Mouse (Mus musculus): Measurements from ENCODE around the gene Rnf183. TPM values are rescaled to one million over a fixed set of nuclear protein-coding genes. Genes with fewer than 3 reads are reported as not detected.

Rnf183 gene
- total and polyA plus RNA-seq, 3 experiments: 0.15 to 0.25 TPM; not detected in 1

GRCm38 (mm10) chr4:62389592-62390512 lies 45.2 kb downstream of the Rnf183 start:
- H3K27me3 ChIP-seq (ENCODE audit: control insufficient read depth in 1 of 2, insufficient read depth in 2 of 2, low read length in 2 of 2): no peaks in the 10 kb centered on the region
- peaks cover 0 to 9% of the 10 kb centered on the region in 2 experiments; a peak in 1 of 4 replicates for H3K36me3 ChIP-seq (ENCODE audit: control insufficient read depth in 1 of 2, insufficient read depth in 2 of 2, low read length in 2 of 2)
- DNase-seq (ENCODE audit: low read depth, low spot score): no peak
- H3K9me3 ChIP-seq (replicated peaks; ENCODE audit: insufficient read depth, low read length): no peaks in the 10 kb centered on the region
- no peaks in the 10 kb centered on the region for H3K4me1 ChIP-seq (ENCODE audit: control insufficient read depth in 1 of 2, insufficient read depth in 2 of 2, low read length in 2 of 2)
- H3K27ac ChIP-seq (ENCODE audit: control insufficient read depth, low read depth, low read length): no peak overlapping the region
- no peaks in the 10 kb centered on the region for H3K79me2 ChIP-seq (ENCODE audit: control insufficient read depth, insufficient read depth, low read length, poor library complexity)
- no peak for TF ChIP-seq RCOR1 (IDR thresholded peaks at IDR 0.05; ENCODE audit: low read depth, low read length)
- TF ChIP-seq ETS1 (IDR thresholded peaks at IDR 0.05; ENCODE audit: low read depth, low read length): no peak
- no peak for TF ChIP-seq POLR2A (IDR thresholded peaks at IDR 0.05; ENCODE audit: control insufficient read depth in 1 of 2, insufficient read depth in 1 of 2, low read depth in 1 of 2, low read length in 2 of 2, poor library complexity in 1 of 2)
- no peak for TF ChIP-seq CHD1 (IDR thresholded peaks at IDR 0.05; ENCODE audit: low read depth, low read length)
- no peak overlapping the region for H3K9ac ChIP-seq (ENCODE audit: control insufficient read depth, low read depth, low read length, poor library complexity, severe bottlenecking)
- H3K4me3 ChIP-seq (ENCODE audit: control insufficient read depth in 1 of 2, insufficient read depth in 1 of 2, low read depth in 2 of 2, low read length in 2 of 2): no peak overlapping the region

- Histone ChIP-seq H3K36me3 (ENCODE audit: control insufficient read depth in 1 of 2, insufficient read depth in 2 of 2, low read length in 2 of 2) (peaks cover 9 to 22% of the 10 kb centered on the region in 2 experiments; a peak in 3 of 4 replicates), H3K4me1 (ENCODE audit: control insufficient read depth in 1 of 2, insufficient read depth in 2 of 2, low read length in 2 of 2) (peaks cover 10 to 12% of the 10 kb centered on the region in 2 experiments), H3K9ac (ENCODE audit: control insufficient read depth, low read depth, low read length, poor library complexity, severe bottlenecking) (no peak overlapping the region), H3K27ac (ENCODE audit: control insufficient read depth, low read depth, low read length) (no peak overlapping the region), H3K27me3 (ENCODE audit: control insufficient read depth in 1 of 2, insufficient read depth in 2 of 2, low read length in 2 of 2) (no peaks in the 10 kb centered on the region), H3K79me2 (ENCODE audit: control insufficient read depth, insufficient read depth, low read length, poor library complexity) (no peaks in the 10 kb centered on the region; the same call in 1 of the 2 replicates), H3K9me3 (replicated peaks; ENCODE audit: insufficient read depth, low read length) (no peaks in the 10 kb centered on the region), H3K4me3 (ENCODE audit: control insufficient read depth in 1 of 2, insufficient read depth in 1 of 2, low read depth in 2 of 2, low read length in 2 of 2) (no peak overlapping the region)
- DNase-seq (ENCODE audit: low read depth, low spot score): no peak
- no peak for TF ChIP-seq MYB (IDR thresholded peaks at IDR 0.05; ENCODE audit: low read depth, low read length)
- TF ChIP-seq CTCF (IDR thresholded peaks at IDR 0.05 in 2 of 3, conservative IDR thresholded peaks at IDR 0.05 in 1 of 3; ENCODE audit: control insufficient read depth in 1 of 3, insufficient read depth in 1 of 3, low read depth in 2 of 3, low read length in 3 of 3, poor library complexity in 1 of 3, severe bottlenecking in 1 of 3): no peak
- no peak for TF ChIP-seq MEF2A (IDR thresholded peaks at IDR 0.05; ENCODE audit: extremely low read depth, insufficient replicate concordance, low read depth, low read length, poor library complexity, severe bottlenecking)
- no peak for TF ChIP-seq TBP (IDR thresholded peaks at IDR 0.05; ENCODE audit: low read depth, low read length)
- no peak for TF ChIP-seq ZMIZ1 (IDR thresholded peaks at IDR 0.05; ENCODE audit: low read depth, low read length)
- no peak for TF ChIP-seq MAFK (IDR thresholded peaks at IDR 0.05; ENCODE audit: borderline replicate concordance, low read depth, low read length)
- TF ChIP-seq MAZ (IDR thresholded peaks at IDR 0.05; ENCODE audit: low read depth, low read length): no peak
- TF ChIP-seq KAT2A (conservative IDR thresholded peaks at IDR 0.05; ENCODE audit: low read depth, low read length): no peak
- no peak for TF ChIP-seq EP300 (IDR thresholded peaks at IDR 0.05; ENCODE audit: low read depth in 1 of 2, low read length in 2 of 2)
- TF ChIP-seq ZKSCAN1 (IDR thresholded peaks at IDR 0.05; ENCODE audit: low read depth, low read length): no peak
- no peak for TF ChIP-seq TCF12 (IDR thresholded peaks at IDR 0.05; ENCODE audit: low read depth, low read length)
- TF ChIP-seq RCOR1 (IDR thresholded peaks at IDR 0.05; ENCODE audit: low read depth, low read length): no peak
- no peak for TF ChIP-seq USF2 (IDR thresholded peaks at IDR 0.05; ENCODE audit: borderline replicate concordance in 1 of 2, insufficient read depth in 1 of 2, low read depth in 1 of 2, low read length in 2 of 2)
- TF ChIP-seq MYC (IDR thresholded peaks at IDR 0.05; ENCODE audit: low read depth, low read length): no peak
Observed at GRCm38 (mm10) chr4:62385439-62385838, 49.6 kb downstream of the Rnf183 start.
